Comparison of ENCODE assay signal across 8 mouse cellular contexts in genomic region chr7:66689620-66690360, GRCm38 (mm10). TPM values are rescaled to one million over a fixed set of nuclear protein-coding genes. Genes with fewer than 3 reads are reported as not detected.
DNase-seq lines count a peak whose midpoint lies in the region; ATAC-seq and TF ChIP-seq lines count a peak whose summit lies in the region.

Gene Lins1 (plus strand): TSS chr7:66689889.

- TF ChIP-seq POLR2A in heart, adult 2 months (IDR thresholded peaks at IDR 0.05; ENCODE audit: insufficient read depth, low read depth, low read length) = peak; percentile 62

- H3K4me3 ChIP-seq in embryonic facial prominence, embryonic 14.5 days (ENCODE audit: low read depth, low read length) = peak within 1 kb of the TSS; percentile 83
- H3K4me3 ChIP-seq in heart, adult 2 months = peak within 1 kb of the TSS; percentile 68
- H3K4me3 ChIP-seq in limb, embryonic 13.5 days = peak within 1 kb of the TSS; percentile 75
- peak within 1 kb of the TSS; percentile 79 for H3K4me3 ChIP-seq in midbrain, embryonic 16.5 days (ENCODE audit: low read depth, low read length)

- peak within 1 kb of the TSS; percentile 83 for H3K9ac ChIP-seq in embryonic facial prominence, embryonic 14.5 days (ENCODE audit: low read depth, low read length)
- peak within 1 kb of the TSS; percentile 90 for H3K9ac ChIP-seq in heart, adult 2 months (ENCODE audit: low read depth, low read length)
- H3K9ac ChIP-seq in limb, embryonic 13.5 days = peak within 1 kb of the TSS; percentile 86
- H3K9ac ChIP-seq in midbrain, embryonic 16.5 days (ENCODE audit: low read depth, low read length) = peak within 1 kb of the TSS; percentile 92

- peaks cover 4% of the 10 kb centered on the region; the same call in 1 of the 2 replicates for H3K36me3 ChIP-seq in embryonic facial prominence, embryonic 14.5 days (ENCODE audit: control insufficient read depth, insufficient read depth, low read length)
- H3K36me3 ChIP-seq in heart, adult 2 months (ENCODE audit: control insufficient read depth, insufficient read depth, low read length) = peaks cover 2% of the 10 kb centered on the region; the same call in 1 of the 2 replicates
- H3K36me3 ChIP-seq in limb, embryonic 13.5 days = peaks cover 9% of the 10 kb centered on the region; the same call in 1 of the 2 replicates
- no peaks in the 10 kb centered on the region for H3K36me3 ChIP-seq in midbrain, embryonic 16.5 days (ENCODE audit: control insufficient read depth, insufficient read depth, low read length)

- H3K27me3 ChIP-seq in embryonic facial prominence, embryonic 14.5 days (replicated peaks; ENCODE audit: control insufficient read depth, insufficient read depth, low read length) = no peaks in the 10 kb centered on the region
- H3K27me3 ChIP-seq in heart, adult 2 months (ENCODE audit: control insufficient read depth, insufficient read depth, low read length) = no peaks in the 10 kb centered on the region
- no peaks in the 10 kb centered on the region for H3K27me3 ChIP-seq in limb, embryonic 13.5 days
- H3K27me3 ChIP-seq in midbrain, embryonic 16.5 days (ENCODE audit: control insufficient read depth, insufficient read depth, low read depth, low read length) = no peaks in the 10 kb centered on the region

- WGBS in embryonic facial prominence, embryonic 14.5 days = under 1% methylated on average over 49 of the region's 52 CpGs
- under 1% methylated on average over 52 of the region's 52 CpGs for WGBS in heart, adult 2 months
- WGBS in limb, embryonic 13.5 days = under 1% methylated on average over 52 of the region's 52 CpGs
- under 1% methylated on average over 49 of the region's 52 CpGs for WGBS in midbrain, embryonic 16.5 days

- peak; percentile 45 for TF ChIP-seq CTCF in heart, adult 2 months (IDR thresholded peaks at IDR 0.05)

- no peak for TF ChIP-seq EP300 in heart, adult 2 months (IDR thresholded peaks at IDR 0.05; ENCODE audit: insufficient read depth, low read depth, low read length)

- no peaks in the 10 kb centered on the region; the same call in 1 of the 2 replicates for H3K79me2 ChIP-seq in heart, adult 2 months (replicated peaks; ENCODE audit: control insufficient read depth, insufficient read depth, low read length)

- DNase-seq in 3T3-L1 (ENCODE audit: low read depth, low spot score) = peak; percentile 99
- DNase-seq in adrenal gland, postnatal 4 days (ENCODE audit: low spot score in 2 of 2) = peak; percentile 78 to 94
- peak; percentile 100 for DNase-seq in embryonic facial prominence, embryonic 14.5 days (ENCODE audit: low spot score)
- DNase-seq in heart, adult 2 months = peak; percentile 95 to 99
- peak; percentile 99 to 100 for DNase-seq in kidney, adult 8-10 months
- DNase-seq in spleen, postnatal 10 days (ENCODE audit: low spot score in 2 of 2) = peak; percentile 87 to 96

- intact Hi-C loops in heart, adult 2 months (cut with DNase I) = no loop called here

- peak; percentile 99 for ATAC-seq in embryonic facial prominence, embryonic 14.5 days (ENCODE audit: low read depth)
- peak; percentile 99 for ATAC-seq in limb, embryonic 13.5 days (ENCODE audit: low FRiP score, low read depth)
- peak; percentile 99 for ATAC-seq in midbrain, embryonic 16.5 days

- peaks cover 12% of the 10 kb centered on the region; the same call in 1 of the 2 replicates for H3K4me1 ChIP-seq in embryonic facial prominence, embryonic 14.5 days (ENCODE audit: control insufficient read depth, insufficient read depth, low read length)
- peaks cover 4% of the 10 kb centered on the region for H3K4me1 ChIP-seq in heart, adult 2 months (ENCODE audit: control insufficient read depth, insufficient read depth, low read length)
- peaks cover 15% of the 10 kb centered on the region for H3K4me1 ChIP-seq in limb, embryonic 13.5 days
- H3K4me1 ChIP-seq in midbrain, embryonic 16.5 days (ENCODE audit: control insufficient read depth, insufficient read depth, low read length) = peaks cover 19% of the 10 kb centered on the region

- H3K27ac ChIP-seq in embryonic facial prominence, embryonic 14.5 days (replicated peaks; ENCODE audit: low read depth, low read length) = peak within 1 kb of the TSS; percentile 89
- H3K27ac ChIP-seq in heart, adult 2 months = peak within 1 kb of the TSS; percentile 87
- H3K27ac ChIP-seq in limb, embryonic 13.5 days = peak within 1 kb of the TSS; percentile 85
- peak within 1 kb of the TSS; percentile 97 for H3K27ac ChIP-seq in midbrain, embryonic 16.5 days (ENCODE audit: low read length)

- H3K4me2 ChIP-seq in embryonic facial prominence, embryonic 14.5 days (ENCODE audit: low read depth, low read length) = peak within 1 kb of the TSS; percentile 89
- H3K4me2 ChIP-seq in limb, embryonic 13.5 days (replicated peaks) = peak within 1 kb of the TSS; percentile 97
- H3K4me2 ChIP-seq in midbrain, embryonic 16.5 days (ENCODE audit: low read length) = peak within 1 kb of the TSS; percentile 98

- H3K9me3 ChIP-seq in embryonic facial prominence, embryonic 14.5 days (ENCODE audit: control insufficient read depth, low read length) = no peaks in the 10 kb centered on the region
- no peaks in the 10 kb centered on the region for H3K9me3 ChIP-seq in limb, embryonic 13.5 days
- H3K9me3 ChIP-seq in midbrain, embryonic 16.5 days (replicated peaks; ENCODE audit: control insufficient read depth, low read length, poor library complexity, severe bottlenecking) = no peaks in the 10 kb centered on the region

RNA-seq across cellular contexts. Expression of gene Lins1, which starts in this region (rescaled TPM):
- 10 to 100 TPM in 1 of 2 experiments, 1 to 10 TPM in 1; 9.7 to 10.9 TPM for total RNA-seq in adrenal gland, postnatal 4 days (2021)
- polyA plus RNA-seq in embryonic facial prominence, embryonic 14.5 days (2014; fragmentation: Nextera tagmentation; extraction: Ambion mirVana) = 21.8 and 22.4 TPM in 2 replicates
- 1 to 10 TPM; 3.0 to 3.5 TPM for total RNA-seq in heart, adult 2 months (2021)
- 3.2 and 6.5 TPM in 2 replicates for polyA plus RNA-seq in heart, adult 2 months (2012; rRNA removed)
- 21.2 and 21.4 TPM in 2 replicates for polyA plus RNA-seq in limb, embryonic 13.5 days (2015; fragmentation: Nextera tagmentation; extraction: Ambion mirVana)
- 20.6 and 21.8 TPM in 2 replicates for polyA plus RNA-seq in midbrain, embryonic 16.5 days (2015; fragmentation: Nextera tagmentation; extraction: Ambion mirVana)

Comparison
In these comparisons a context has a peak if more than half of its experiments do, and no peak if none do; other contexts are left out.
1. Peak in every context shown above with its lines: DNase-seq, ATAC-seq, H3K4me3 ChIP-seq and H3K27ac ChIP-seq.